Mouse (Mus musculus) adipocyte (in vitro differentiated cells): ENCODE data around the gene Tjap1.

Source experiments
- DNase-seq: peaks from one replicate; pipeline ENCODE4 v3.0.0-alpha.2; 2016; ENCODE audit warnings: low spot score

Gene Tjap1

DNA sequence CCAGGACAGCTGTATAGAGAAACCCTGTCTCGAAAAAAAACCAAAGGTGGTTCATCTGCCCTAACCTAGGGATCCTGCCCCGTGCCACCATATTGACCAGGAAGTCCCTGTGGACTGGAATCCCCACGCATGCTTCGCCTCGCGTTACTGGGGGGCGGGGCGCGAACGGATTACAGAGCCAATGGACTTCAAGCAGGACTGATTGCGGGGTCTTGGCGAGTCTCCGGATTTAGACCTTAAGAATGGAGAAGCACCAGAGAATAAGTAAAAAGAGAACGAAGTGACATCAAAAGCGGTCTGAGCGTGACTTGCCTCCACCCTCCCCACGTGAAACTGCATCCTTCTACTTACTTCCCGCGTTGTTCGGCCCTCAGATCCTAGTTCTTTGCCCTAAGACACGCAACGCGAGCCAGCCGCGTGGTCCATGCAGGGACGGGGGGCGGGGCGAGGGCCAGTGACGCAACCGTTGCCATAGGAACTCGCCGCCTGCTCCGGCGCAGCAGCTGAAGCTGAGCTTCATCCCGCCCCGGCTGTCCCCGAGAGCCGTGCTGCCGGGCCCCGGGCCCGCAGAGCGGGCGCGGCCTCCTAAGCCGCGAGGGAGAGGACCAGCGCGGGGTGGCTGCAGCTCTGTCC is 29.3 kb downstream of the Tjap1 start, which contains the start of gene Lrrc73:
Lrrc73 (plus strand) TSS at position 80 of the 633 bp plus-strand sequence.
- DNase-seq: peak; percentile 80

DNA sequence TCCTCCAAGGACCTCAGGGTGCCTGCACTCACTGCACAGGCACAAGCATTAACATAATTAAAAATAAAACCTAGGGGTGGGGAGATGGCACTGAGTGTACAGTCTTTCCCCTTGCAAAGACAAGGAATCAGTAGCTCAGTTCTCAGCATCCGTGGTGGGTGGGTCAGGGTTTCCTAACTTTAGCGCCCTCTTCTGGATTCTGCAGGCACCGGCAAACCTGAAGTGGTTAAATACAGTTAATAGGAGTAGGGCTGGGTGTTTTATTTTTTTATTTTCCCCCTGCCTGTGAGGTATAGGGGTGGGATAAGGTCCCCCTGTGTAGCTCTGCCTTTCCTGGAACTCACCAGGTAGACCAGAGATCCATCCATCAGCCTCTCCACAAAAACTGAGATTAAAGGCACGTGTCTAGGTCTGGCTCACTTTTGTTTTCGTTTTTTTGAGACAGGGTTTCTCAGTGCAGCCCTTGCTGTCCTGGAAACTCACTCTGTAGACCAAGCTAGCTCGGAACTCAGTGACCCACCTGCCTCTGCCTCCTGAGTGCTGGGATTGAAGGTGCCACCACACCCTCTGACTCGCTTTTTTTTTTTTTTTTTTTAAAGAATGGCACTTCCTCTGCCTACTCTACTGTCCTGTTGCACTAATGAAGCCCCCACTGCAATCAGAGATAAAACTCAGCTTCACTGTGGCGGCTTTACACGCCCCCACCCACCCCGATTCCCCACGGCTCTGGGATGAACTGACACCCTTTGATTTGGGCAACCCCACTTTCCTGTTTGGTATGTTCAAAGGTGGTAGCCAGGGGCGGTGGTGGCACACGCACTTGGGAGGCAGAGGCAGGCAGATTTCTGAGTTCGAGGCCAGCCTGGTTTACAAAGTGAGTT is 30.0 kb downstream of the Tjap1 start:
- DNase-seq: no peak

DNA sequence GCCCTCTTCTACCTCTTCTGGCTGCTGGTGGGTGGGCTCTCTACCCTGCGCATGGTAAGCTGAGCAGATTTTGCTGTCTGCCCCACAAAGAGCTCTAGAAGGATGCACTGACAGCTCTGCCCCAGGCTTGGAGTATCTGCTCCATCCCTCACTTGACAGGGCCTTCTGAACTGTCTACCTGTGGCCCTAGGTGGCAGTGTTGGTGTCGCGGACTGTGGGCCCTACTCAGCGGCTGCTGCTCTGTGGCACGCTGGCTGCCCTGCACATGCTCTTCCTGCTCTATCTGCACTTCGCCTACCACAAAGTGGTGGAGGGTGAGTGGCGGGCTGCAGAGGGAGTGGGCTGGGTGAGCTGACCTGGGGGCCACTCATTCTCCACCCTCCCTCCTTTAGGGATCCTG is 31.7 kb downstream of the Tjap1 start:
- DNase-seq: no peak

DNA sequence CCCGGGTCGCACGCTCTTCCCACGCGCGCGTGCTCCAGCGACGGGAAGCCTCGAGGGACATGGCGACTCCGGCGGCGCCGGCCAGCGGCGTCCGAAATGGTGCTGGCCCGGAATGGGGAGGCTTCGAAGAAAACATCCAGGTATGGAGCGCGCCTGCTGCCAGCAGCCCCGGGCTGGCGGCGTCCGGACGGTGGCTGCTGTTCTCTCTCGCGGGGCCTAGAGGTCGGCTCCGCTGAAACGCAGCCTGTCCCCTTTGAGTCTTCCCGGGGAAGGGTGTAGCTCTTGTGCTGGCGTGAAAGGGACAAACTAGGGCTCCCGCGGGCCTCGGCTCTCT is 34.7 kb downstream of the Tjap1 start:
- no peak for DNase-seq

DNA sequence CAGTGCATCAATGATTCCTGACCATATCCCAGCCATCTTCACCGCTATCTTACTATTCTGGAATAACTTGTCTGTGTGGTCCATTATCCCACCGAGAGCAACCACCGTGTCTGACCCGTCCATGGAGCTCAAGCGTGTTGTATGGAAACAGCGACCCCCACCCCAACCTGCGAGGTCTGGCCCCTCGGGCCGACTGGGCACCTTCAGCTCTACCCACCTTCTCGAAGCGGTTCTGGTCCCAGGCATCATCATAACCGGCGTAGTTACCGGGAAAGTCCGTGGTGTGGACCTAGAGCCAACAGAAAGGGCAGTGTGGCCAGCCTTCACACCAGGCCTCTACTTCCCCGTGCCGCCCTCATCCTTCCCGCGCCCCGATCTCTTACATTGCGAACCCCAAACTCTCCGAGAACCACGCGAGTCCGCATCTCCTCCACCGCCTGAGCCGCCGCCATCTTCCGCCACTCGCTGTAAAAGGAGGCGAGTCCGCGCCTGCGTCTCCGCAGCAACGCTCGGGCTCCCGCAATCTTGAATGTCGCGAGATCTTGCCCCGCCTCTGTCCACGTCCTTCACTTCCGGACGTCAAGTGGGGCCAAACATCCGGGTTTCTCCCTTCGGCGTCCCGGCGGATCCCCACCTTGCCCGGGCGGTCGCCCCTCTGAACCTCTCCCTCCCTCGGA is 35.2 kb downstream of the Tjap1 start, which contains the start of the genes Polr1c and Yipf3:
Polr1c (minus strand) TSS at position 543 of the 677 bp plus-strand sequence.
Yipf3 (plus strand) TSS at position 569 of the 677 bp plus-strand sequence.
- DNase-seq: peak; percentile 94

DNA sequence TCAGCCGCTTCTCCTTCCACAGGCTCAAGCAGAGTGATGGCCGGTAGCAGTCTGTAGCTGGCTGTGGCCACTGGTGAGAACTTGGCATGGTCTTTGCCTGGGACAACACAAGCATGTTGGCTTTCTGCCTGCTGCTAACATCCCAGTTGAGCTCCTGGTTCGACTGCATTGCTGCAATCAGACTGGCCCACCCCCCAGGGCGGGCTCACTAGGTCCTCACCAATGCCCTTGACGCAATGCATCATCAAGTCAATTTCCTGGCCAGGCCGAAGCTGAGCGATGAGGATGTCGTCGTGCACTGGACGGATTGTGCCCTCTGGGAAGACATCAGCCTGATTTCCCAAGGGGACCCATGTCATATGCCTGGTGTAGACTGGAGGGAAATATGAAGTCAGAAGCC is 38.2 kb downstream of the Tjap1 start:
- DNase-seq: peak; percentile 89

DNA sequence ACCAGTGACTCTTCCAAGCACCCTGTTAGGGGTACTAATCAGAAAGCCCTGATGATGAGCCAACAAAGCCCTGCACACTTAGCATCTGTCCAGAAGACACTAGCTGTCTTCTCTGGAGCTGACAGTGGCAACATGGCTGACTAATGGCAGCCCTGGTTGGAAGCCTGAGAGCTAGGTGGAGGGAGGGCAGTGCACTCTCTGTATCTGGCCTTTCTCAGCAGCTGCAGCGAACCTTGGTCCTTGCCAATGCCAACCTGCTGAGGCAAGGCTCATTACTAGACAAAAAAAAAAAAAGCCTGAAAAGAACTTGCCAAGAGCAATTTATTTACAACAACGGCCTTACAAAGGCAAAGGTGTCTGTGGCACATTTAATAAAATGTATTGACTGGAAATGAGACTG is 39.2 kb downstream of the Tjap1 start:
- DNase-seq: peak; percentile 36

DNA sequence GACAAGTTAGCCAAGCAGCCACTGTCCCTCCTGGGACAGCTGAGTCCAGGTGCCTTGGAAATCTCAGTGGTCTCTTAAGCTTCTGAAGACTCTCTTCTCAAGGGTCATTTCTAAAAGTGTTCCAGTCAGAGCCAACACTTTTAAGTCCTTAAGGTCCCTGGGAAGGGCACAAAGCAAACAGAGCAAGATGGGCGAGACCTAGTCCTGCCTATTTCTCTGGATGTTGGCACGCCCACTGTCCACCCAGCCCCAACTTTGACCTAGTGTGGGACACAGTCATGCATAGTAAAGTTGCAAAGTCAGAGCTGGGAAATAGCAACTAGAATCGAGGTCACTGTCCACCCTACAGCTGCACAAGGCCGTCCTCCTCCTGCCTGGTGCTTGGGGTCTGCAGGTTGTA is 39.8 kb downstream of the Tjap1 start:
- DNase-seq: peak; percentile 81

DNA sequence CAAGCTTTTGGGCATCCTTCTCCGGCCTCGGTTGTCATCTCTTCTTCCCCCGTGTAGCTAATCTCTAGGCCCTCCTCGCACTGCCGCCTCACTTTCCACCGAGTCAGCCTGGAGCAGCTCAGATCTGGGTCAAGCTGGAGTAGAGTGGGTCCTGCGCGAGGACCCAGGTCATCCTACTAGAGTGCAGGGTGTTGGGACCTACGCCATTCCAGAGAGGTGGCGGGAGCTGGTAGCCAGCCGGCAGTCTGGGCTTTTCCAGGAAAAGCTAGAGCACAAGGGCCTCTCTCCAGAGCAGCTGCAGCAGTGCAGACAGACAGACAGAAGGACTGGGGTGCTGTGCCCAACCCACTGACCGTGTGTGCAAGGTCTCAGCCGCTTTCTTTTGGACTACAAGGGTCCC is 40.6 kb downstream of the Tjap1 start:
- DNase-seq: no peak

DNA sequence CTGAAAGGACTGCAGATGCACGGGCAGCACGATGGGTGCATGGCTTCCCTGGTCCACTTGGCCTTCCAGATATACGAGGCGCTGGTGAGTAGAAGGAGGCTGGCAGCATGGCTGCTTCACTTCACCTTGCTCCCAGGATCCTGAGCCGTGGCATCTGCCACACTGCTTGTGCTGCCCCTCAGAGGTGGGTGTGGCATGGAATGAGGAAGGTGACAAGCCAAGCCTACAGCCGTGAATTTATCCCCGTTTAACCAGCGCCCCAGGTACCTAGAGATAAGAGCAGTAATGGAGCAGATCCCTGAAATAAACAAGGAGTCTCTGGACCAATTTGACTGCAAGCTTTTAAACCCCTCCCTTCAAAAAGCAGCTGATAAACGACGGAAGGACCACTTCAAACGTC is 41.4 kb downstream of the Tjap1 start:
- no peak for DNase-seq

DNA sequence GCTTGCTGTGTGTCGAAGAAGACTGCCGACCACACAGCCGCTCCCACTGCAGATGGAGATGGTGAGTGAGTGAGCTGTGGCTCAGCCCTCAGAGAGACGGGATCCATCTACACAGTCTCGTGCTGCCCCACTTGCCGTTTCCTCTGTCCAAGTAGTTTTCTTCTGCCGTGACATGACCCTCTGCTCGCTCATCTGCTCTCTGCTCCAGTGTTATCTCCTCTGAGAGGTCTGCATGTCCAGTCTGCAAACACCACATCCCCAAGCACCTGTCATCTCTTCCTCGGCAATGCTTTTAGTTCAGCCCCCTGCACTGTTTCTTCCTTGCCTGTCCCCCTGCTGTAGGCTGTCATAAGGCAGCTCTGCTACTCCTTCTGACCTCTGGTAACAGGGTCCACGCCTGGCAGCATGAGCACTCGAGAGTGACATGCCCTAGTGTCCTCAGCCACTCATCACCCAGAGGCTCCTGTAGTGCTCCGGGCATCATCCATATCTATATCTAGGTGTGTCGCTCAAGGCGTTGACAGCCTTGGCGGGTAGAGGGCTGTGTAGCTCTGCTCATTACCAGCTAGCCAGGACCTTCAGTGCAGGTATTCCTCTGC is 43.2 kb downstream of the Tjap1 start:
- no peak for DNase-seq

DNA sequence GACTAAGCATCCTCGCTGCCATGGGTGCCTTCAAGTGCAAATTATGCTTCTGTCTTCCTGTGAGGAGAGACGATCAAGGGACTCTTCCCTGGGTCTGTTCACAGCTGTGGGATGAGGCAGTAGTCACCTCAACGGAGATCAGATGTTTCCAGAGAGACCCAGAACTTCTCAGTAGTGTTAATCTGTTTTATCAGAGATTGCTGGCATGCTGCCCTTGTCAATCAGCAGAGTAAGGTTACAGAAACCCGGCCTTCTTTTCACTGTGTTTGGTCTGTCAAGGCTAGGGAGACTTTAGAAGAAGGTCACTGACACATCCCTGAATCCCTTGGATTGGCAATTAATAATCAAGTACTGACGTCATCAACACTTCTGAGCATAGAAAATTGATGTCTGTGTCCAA is 45.3 kb downstream of the Tjap1 start:
- DNase-seq: no peak

DNA sequence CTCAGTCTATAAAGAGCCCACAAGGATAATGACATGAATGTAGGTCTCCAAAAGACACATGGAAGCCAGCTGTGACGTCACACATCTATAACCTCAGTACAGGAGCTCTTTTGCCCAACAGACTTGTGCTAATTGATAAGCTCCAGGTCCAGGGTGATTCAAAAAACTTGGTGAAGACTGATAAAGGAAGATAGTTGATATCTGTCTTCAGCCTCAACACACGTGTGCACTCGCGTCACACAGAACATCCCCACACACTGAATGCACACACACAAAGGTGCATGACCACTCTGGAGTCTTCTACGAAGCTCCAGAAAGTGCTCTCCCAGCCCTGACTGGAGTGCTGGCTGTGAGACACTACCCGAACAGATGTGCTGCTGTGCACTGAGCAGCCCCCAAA is 45.7 kb downstream of the Tjap1 start:
- DNase-seq: no peak

DNA sequence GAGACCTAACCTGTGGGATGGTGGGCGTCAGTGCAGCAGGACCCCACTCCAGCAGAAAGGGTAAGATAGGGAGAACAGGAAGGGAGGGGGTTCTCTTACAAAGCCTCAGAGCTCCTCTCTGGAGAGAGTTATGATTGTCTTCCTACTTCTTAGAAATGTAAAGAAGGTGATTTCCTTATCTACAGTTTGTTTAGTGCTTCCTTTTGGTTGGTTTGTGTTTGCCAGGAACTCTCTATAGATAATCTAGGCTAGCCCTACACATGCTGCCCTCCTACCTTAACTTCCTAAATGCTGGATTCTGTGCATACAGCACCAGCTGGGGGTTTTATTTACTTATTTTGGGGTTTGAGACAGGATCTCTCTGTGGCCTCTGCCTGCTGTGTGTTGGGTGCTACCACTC is 46.8 kb downstream of the Tjap1 start:
- DNase-seq: no peak

DNA sequence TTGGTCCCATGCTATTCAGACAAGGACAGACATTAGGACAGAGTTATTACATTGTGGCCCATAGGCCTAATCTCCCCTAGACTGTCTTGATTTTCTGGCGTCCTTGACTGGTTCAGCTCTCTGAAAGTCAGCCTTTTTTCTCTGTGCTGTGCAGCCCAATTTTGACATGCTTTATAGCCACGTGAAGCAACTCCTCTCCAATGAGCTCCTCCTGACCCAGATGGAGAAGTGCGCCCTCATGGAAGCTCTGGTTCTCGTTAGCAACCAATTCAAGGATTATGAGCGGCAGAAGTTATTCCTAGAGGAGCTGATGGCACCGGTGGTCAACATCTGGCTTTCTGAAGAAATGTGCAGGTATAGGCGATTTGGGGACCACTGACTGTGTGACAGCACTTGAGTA is 55.2 kb downstream of the Tjap1 start:
- no peak for DNase-seq

DNA sequence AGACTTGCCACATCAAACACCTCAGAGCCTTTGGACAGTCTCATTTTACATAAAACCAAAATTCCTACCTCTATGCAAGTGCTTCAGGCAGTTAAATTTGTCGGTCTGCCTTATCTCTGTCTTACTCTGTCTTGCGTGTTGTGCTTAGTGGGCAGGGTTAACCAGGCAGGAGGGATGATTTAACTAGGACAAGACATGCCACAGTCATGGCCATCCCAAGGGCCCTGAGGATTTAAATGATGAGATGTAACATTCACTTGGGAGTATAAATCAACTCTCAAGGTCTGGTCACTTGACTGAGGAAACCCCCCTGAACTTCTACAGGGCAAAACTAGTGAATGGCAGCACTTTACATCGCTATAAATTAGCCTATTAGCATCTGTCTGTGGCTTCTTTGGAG is 61.2 kb downstream of the Tjap1 start:
- DNase-seq: no peak

DNA sequence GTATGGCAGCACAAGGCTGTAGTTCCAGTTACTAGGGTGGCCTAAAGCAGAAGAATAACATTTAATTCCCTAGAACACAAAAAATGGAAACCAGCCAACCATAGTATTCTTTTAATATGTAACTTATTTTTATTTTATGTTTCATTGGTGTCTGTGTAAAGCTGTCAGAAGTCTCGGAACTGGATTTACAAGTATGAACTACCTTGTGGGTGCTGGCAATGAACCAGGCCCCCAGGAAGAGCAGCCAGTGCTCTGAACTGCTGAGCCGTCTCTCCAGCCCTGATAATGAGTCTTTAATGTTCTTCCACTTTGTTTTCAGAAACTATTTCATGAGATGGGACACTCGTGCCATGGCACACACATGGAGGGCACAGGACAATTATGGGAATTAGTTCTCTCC is 72.3 kb downstream of the Tjap1 start:
- no peak for DNase-seq
